Mouse (Mus musculus) hindbrain, embryonic 13.5 days (tissue): Measurements from ENCODE around the gene Gtf3c6. TPM values are rescaled to one million over a fixed set of nuclear protein-coding genes. Genes with fewer than 3 reads are reported as not detected.

Experiments used
- polyA plus RNA-seq: library from polyadenylated mRNA; unstranded; fragments of >200 nt; fragmentation: Nextera tagmentation; extraction: Ambion mirVana; gene quantifications from 2 replicates; pipeline ENCODE4 v1.2.1, GENCODE M21; 2015

The Gtf3c6 gene
- polyA plus RNA-seq, 1 experiment from 2014 or later, result 105 TPM

Other genes starting within 250 kb of the Gtf3c6 start
- gene Mfsd4b1, start 232.8 kb downstream of the Gtf3c6 start, polyA plus RNA-seq, result 0.14 TPM in 2 replicates
- gene Slc16a10, start 115.8 kb downstream of the Gtf3c6 start, polyA plus RNA-seq, result 6.4 and 12.8 TPM in 2 replicates
- gene Rpf2, start 11.1 kb downstream of the Gtf3c6 start, polyA plus RNA-seq, result 72.6 and 81.7 TPM in 2 replicates
- gene Amd1, start 44.1 kb upstream of the Gtf3c6 start, polyA plus RNA-seq, result 40.4 and 43.3 TPM in 2 replicates
- gene Cdk19, start 81.5 kb upstream of the Gtf3c6 start, polyA plus RNA-seq, result 11.0 and 12.7 TPM in 2 replicates